Mouse (Mus musculus) heart, adult 8-10 months (tissue): ENCODE data around the gene Tmem18. TPM values are rescaled to one million over a fixed set of nuclear protein-coding genes. Genes with fewer than 3 reads are reported as not detected.

ENCODE experiments used
- DNase-seq: peaks from one replicate; pipeline ENCODE4 v3.0.0; 2022; ENCODE audit warnings: low spot score
- total RNA-seq, 4 experiments: library from RNA; stranded (reverse); gene quantifications; 2 replicates each; pipeline ENCODE4 v1.2.4; 2022

Tmem18 gene
- 10 to 100 TPM in 1 of 4 experiments, 1 to 10 TPM in 3; 7.9 to 10.3 (median 9.4) TPM for total RNA-seq

DNA sequence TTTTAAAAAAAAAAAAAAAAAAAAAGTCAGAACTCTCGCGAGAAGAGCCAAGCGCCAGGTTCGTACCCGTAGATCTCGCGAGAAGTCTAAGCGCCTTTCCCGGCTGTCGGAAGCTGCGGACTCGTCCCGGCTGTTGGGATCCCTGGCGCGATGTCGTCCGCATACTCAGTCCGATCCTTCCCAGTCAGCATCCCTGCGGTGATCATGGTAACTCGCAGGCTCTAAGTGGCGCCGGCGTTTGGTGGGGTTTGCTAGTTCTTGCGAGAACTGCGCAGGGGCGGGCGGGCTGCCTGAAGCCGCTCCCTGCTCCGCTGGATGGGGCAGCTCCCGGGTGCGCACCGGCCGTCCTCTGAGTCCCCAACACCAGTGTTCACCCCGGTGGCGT is at the start of gene Tmem18:
Tmem18 (plus strand) TSS at position 71 of the 385 bp plus-strand sequence.
- peak; percentile 84 for DNase-seq

DNA sequence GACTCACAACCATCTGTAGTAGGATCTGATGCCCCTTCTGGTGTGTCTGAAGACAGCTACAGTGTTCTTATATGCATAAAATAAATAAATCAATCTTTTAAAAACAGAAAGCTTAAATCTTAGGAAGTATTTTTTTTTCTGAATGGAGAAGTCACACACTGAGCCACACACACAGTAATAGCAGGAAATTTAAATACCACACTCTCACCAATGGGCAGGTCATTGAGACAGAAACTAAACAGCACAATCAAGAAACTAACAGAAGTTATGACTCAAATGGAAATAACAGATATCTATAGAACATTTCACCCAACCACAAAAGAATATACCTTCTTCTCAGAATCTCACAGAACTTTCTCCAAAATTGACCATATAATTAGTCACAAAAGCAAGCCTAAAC is 26.9 kb upstream of the Tmem18 start:
- no peak for DNase-seq

DNA sequence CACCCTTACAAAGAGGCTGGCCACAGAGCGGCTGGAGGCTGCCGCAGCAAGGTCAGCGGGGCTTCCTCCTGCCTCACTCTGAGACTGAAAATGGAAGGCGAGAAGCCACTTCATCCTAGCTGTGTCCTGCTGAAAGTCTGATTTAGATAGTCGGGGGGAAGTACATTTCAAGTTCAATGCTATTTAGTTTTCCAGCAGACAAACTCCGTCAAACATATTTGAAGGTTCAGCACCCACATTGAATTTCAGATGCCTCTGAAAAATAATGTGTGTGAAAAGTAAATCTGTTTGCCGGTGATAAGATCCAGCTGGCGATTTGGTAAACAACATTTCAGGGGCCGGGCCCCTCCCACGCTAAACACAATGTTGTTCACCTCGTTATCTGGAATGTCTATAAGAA is 22.8 kb upstream of the Tmem18 start:
- DNase-seq: no peak

DNA sequence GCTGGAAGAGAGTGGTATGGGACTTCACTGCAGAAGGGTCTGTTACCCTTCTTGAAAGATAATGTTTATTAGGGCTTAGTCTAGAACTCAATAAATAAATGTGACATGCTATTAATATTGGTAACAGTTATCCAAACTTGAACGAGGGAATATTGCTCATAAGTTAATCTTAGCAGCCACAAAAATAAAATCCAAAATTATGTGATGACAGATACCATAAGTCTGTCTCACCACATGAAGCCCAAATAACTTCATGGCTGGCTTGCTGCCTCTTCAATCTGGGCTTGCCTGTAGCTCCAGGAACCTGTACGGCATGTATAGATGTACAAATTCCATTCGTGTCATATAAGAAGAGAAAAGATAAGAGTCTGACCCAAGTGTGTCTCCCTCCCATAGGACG is 12.2 kb upstream of the Tmem18 start:
- no peak for DNase-seq

DNA sequence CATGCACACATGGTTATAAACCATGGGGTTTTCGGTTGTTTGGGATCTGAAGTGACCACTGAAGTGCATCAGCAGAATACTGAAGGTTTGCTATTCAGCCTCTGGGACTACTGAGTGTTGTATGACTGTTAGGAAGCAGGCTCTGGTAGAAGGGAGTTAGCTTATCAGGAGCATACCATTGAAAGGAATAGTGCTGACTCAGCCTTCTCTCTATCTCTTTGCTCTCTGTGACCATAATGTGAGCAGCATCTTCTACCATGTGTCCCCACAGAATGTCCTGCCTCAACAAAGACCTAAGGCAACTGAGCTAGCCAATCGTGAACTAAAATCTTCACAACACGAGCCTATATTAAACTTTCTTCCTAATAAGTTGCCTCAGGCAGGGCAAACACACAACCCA is 8.3 kb upstream of the Tmem18 start:
- DNase-seq: no peak

DNA sequence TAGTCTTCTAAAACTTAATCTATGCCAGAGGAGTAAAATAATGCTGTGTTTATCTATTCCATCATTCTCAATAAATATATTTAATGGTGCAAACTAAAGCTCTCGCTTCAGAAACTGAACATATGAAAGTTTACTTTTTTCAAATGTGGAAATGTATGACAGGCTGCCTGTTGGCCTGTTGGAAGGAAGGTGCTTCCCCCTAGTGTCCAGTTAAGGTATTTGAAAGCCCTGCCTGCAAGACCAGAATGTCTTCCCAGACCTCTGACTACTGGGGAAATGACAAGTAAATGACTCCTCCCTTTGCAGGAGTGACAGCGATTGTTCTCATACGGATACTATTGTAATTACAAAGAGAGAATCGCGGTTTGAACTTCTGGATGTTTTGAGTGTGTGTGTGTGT is 6.2 kb upstream of the Tmem18 start:
- DNase-seq: peak; percentile 79

DNA sequence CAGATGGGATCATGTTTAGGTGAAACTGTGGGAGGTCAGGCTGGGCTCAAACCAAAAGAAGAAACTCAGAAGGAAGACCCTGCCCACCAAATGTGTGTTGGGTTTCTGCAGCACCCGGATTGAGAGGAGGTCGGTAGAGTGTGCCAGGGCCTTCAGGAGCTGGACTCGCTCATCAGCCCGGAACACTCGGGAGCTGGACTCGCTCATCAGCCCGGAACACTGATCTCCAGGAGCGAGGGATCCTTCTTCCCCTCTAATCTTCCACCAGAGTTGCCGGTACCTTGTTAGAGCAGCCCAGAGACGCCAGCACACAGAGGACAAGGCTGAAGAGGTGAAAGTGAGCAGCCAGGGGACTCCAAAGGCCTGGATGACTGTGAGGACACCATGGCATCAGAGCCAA is 2.9 kb upstream of the Tmem18 start:
- DNase-seq: no peak

DNA sequence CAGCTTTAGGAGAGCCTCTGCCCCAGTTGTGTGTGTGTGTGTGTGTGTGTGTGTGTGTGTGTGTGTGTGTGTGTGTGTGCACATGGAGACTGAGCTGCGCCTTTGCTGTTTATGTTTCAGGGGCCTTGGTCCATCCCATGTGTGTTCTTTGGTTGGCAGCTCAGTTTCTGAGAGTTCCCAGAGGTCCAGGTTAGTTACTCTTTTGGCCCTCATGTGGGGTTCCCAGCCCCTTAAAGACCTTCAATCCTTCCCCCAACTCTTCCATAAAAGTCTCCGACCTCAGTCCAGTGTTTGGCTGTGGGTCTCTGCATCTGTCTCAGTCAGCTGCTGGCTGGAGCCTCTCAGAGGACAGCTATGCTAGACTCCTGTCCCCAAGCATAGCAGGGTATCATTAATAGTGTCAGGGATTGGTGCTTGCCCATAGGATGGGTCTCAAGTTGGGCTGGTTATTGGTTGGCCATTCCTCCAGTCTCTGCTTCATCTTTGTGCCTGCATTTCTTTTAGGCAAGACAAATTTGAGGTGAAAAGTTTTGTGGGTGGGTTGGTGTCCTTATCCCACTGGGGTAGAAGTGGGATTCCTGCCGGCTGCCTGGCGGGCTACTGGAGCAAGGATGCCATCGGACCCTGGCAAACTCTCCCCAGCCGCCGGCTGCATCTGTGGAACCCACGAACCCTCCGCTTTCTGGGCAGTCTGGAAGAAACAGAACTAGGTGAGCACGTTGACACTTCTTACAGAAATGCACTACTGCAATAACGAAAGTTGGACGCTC is 455 bp upstream of the Tmem18 start:
- no peak for DNase-seq

DNA sequence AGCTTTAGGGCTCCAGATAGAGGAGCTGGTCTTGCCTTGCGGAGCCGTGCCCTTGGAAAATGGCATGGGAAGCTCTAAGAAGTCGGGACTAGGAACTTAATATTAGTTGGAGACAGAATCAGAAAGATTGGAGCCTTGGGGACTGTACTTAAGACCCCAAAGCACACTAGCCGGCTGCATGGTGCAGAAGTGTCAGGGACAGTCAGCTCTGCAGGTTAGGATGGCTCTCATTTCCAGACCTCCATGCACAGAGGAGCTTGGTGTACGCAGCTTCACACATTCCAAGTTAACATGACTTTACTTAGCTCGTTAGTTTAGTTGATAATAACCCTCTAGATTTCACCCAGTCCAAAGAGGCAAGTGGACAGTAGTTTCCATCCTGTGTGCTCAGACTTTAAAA is 637 bp downstream of the Tmem18 start:
- no peak for DNase-seq

DNA sequence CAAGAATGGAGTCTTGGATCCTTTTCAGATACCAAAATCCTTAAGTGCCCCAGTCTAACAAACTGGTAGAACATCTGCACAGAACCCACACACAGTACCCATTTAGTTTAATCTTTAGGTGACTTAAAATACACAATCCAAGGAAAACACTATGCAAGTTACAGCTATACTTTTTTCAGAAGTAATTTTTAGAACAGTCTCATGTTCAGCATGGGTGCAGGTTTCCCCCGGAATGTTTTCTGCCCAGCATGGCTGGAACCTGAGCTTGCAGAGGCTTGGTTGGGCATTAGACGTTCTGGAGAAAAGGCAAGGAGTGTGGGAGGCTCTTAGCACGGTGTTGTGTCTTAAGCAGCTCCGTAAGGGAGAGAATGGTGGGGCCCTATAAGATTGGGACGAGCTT is 7.6 kb downstream of the Tmem18 start:
- no peak for DNase-seq

DNA sequence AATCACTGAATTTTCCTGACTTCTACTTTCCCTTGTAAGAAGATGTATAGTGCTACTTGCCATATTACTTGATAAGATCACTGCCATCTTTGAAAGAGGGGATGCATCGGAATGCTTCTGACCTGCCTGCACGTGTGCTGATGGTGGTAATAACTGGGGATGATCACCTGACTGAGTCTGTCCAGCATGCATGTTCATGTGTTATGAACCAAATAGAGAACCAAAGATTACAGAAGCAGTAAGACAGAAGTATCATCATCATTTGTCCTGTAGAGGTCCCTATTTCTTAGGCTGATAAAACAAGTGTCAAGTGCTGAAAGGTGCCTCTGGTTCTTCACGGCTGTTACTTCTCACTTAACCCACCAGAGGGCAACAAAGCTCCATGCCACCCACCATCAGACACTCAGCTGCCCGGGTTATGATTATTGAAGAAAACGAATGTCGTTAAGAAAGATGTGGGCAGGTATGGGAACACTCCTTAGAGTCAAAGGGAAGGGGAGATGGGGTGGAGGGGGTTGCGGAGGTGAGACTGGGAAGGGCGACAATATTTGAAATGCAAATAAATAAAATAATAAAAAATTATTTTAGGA is 12.7 kb downstream of the Tmem18 start:
- peak; percentile 42 for DNase-seq

DNA sequence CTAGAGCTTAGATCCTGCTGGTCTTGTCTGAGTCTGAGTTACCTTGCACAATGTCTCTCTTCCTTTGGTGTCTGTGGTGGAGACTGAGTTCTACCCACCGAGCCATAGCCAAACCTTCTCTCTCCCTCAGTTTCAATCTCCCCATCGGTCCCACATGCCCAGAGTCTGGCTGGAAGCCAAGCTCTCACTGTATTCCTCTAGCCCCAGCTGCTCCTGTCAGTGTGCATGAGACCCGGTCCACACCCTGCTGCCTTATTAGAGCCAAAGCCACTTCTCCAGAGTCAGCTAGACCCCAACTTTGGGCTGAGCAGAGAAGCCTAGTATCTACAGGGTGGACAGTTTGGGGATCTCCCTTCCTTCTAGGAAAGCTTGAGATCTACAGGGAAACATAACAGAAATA is 14.7 kb downstream of the Tmem18 start:
- DNase-seq: no peak

DNA sequence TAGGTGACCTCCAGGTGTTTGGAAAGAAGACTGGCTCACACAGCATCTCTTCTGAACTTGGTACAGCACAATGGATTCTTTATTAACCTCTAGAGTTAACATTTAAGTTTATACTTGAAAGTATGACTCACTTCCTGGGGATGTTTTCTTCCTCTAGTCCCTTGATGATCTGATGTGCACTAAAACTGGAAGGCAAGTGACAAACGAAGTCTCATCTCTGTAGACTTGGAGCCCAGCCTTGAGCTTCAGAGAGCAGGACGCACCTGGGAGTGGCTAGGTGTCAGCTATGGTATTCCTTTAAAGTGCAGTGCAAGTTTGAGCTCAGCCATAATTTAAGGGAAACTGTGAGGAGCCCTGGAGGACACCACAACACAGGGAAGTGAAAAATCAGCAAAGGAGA is 15.2 kb downstream of the Tmem18 start:
- DNase-seq: no peak

DNA sequence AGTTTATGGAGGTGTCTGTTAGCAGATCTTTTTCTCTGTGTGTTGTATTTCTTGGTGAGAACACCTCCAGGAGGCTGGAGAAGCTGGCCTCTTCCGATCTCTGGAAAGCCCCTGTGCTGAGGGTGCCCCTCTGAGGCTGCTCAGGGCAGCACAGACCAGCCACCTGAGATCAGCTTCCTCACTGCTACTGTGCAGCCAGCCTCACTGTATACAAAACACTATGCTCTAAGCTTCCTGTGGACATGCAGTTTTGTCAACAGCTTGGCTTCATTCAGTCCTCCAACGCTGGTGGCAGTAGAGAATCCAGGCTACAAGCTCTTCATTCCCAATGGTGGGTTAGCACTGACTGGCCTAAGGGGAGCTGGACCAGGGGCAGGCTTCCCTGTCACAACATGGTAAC is 15.8 kb downstream of the Tmem18 start:
- DNase-seq: no peak

DNA sequence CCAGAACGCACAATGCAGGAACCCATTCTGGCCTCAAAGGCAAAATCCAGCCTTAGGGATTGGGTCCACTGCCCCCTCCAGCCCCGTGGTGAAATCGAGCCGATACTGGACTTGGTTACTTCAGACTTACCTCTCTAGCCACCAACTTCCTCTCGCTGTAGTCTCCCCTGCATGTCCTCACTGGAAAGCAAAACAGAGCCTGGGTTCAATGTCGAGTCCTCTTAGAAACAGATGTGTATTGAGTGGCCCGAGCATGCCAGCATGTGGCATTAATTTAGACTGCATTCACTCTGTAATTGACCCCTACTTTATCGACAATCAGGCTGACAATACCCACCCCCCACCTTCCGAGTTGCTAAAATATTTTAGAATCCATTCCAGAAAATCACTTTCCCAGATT is 19.8 kb downstream of the Tmem18 start:
- DNase-seq: no peak

DNA sequence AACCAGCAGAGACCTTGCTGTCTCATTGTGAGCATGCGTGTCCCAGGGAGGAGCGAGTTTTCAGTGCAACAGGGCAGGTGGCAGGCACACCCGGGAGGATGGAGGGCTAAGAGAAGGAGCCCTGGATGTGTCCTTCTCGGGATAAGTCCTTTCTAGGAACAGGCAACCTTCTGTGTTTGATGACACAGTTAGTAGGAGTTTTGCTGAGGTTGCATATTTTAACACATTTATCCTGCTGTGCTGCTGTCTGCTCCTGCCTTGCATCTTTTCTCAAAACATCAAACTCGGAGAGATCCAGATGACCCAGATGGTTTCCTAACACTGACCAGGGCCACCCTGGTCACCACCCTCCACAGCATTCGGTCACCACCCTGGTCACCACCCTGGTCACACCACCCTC is 20.6 kb downstream of the Tmem18 start:
- DNase-seq: no peak

DNA sequence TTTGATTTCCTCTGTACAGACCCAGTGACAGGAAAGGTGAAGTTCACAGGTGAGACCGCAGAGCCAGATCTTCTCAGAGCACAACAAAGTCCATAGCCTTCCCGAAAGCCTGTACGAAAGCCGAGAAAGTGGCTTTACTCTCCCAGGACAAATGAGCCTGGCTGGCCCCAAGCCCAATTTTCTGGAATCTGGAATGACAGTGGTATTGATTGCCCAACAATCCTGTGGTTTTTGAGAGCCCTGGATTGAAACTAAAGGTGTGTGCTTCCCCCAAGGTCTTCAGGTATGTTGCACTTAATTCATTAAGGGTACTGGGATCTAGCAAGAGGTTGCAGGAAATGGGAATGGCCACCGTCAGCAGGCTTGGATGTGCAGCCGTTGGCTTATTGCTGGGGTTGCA is 21.7 kb downstream of the Tmem18 start:
- DNase-seq: no peak

DNA sequence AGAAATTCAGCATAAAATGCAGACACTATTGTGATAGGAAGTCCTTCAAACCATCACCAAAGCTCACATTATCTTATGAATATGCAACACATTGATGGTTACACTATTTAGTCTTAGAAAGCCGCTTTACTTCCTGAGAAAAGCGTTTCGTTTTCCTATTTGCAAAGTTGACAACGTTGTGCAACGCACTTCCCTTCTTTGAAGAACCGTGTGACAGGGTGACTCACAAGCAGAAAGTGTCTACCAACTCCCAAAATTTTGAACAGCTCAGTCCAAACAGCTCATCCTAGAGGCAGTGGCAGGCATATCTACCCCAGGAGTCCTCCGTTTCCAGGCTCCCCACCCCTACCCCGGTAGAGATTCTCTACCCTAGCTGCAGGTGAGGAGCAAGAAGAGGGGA is 22.5 kb downstream of the Tmem18 start:
- DNase-seq: peak; percentile 7

DNA sequence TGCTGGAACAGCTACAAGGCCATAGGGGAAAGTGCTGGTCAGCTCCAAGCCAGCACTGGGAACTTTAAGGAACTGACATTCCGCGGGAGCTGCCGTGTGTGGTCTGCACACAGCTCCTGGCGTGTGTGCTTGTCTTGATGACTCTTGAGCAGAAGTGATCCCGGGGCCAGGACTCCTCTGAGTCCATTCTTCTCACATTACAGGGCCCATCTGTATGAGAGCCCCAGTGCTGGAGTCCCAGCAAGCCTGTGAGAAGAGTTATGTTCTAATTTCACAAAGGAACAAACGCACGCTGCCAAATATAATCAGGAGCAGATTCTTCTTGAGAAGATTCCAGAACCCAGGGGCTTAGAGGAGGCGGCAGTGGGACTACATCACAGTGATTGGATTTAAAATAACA is 34.2 kb downstream of the Tmem18 start:
- DNase-seq: no peak

DNA sequence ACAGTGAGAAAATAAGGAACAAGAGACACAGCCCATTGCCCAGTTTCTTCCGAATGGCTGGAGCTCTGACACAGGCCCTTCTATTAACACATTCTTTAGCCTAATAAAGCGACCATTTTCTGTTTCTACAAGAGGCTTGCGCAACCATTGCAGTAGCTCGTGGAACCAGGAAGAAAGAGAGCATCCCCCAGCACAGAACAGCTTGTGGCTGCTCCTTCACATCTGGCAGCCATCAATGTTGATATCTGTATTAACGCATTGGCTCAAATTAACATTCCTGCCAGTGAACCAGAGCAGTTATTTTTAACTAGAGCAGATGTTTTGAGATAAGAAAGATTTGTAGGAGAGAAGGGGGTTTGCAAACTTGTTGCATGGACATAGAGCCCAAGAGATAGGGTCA is 44.2 kb downstream of the Tmem18 start:
- DNase-seq: no peak

DNA sequence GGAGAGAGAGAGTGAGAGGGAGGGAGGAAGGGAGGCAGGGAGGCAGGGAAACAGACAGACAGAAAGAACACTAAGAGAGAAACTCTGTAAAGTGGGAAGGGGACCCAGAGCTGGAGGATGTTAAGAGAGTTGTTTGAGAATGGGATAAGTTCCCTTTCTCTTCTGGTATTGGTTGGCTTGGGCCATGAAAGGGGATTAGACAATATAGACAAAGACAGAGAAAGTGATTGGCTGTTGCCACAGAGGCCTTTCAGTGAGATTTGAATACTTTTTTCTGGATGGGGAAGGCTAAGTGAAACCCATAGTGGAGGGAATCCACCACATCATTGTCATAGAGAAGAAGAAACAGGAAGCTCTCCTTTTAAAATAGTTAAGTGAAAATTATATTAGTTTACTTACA is 50.3 kb downstream of the Tmem18 start:
- DNase-seq: no peak
